Mouse (Mus musculus) heart, postnatal 0 days (tissue): ENCODE measurements at regions not wholly inside any gene's neighbourhood (a gene's known extent, or its start where the extent isn't known, plus 50 kb on each side); places are given as distances from the start of the nearest gene placed in this dataset.
"Not testable (repeated sequence)": the region's sequence is repeated elsewhere in the genome, so short reads cannot be mapped to it uniquely, and the experiment has no call there.

Source experiments
- ATAC-seq: fragments of 200-750 bp; cut with Nextera tagmentation; 2 replicates; pipeline ENCODE4 v1.8.0; 2017; ENCODE audit warnings: low read depth, moderate number of reproducible peaks, moderate library complexity; ENCODE audit not compliant: insufficient read depth
- DNase-seq: peaks from one replicate; pipeline ENCODE4 v3.0.0-alpha.2; 2016; ENCODE audit warnings: low spot score
- H3K27ac ChIP-seq: fragments of 300-500 bp; sonication (generic); 2 replicates; pipeline ENCODE4 v1.5.1; 2014; ENCODE audit warnings: low read depth, mild to moderate bottlenecking
- H3K27me3 ChIP-seq: fragments of 300-500 bp; sonication (generic); 2 replicates; pipeline ENCODE4 v1.6.1; 2014; ENCODE audit warnings: low read length, mixed read lengths; ENCODE audit not compliant: control insufficient read depth, insufficient read depth
- H3K36me3 ChIP-seq: fragments of 300-500 bp; sonication (generic); replicated peaks from 2 replicates; pipeline ENCODE4 v1.6.1; 2014; ENCODE audit warnings: low read length, mixed read lengths; ENCODE audit not compliant: control insufficient read depth, insufficient read depth
- H3K4me1 ChIP-seq: fragments of 300-500 bp; sonication (generic); 2 replicates; pipeline ENCODE4 v1.6.1; 2014; ENCODE audit warnings: antibody characterized with exemption; ENCODE audit not compliant: control insufficient read depth, insufficient read depth
- H3K4me2 ChIP-seq: fragments of 300-500 bp; sonication (generic); 2 replicates; pipeline ENCODE4 v1.6.1; 2014; ENCODE audit warnings: low read depth, mild to moderate bottlenecking, low read length, moderate library complexity
- H3K4me3 ChIP-seq: fragments of 300-500 bp; sonication (generic); 2 replicates; pipeline ENCODE4 v1.5.1; 2014; ENCODE audit warnings: low read depth, low read length
- H3K9ac ChIP-seq: fragments of 300-500 bp; sonication (generic); replicated peaks from 2 replicates; pipeline ENCODE4 v1.6.1; 2014; ENCODE audit warnings: low read depth, low read length, mixed read lengths
- H3K9me3 ChIP-seq: fragments of 300-500 bp; sonication (generic); replicated peaks from 2 replicates; pipeline ENCODE4 v1.6.1; 2016; ENCODE audit warnings: low read length; ENCODE audit not compliant: control insufficient read depth
- CTCF ChIP-seq: IDR thresholded peaks from 2 replicates; pipeline ENCODE4 v1.5.1; 2016; ENCODE audit warnings: antibody characterized with exemption, control low read depth, low read depth
- EP300 ChIP-seq: IDR thresholded peaks from 2 replicates; pipeline ENCODE4 v1.6.1; 2016; ENCODE audit warnings: antibody characterized with exemption, low read depth
- WGBS: fragments of 180-500 bp; shearing (Covaris S2); extraction: QIAGEN DNeasy Blood & Tissue Kit; methylation state at CpG from one replicate; pipeline ENCODE4 v1.1.7; 2014; 5-methylcytosine and 5-hydroxymethylcytosine counted together

DNA sequence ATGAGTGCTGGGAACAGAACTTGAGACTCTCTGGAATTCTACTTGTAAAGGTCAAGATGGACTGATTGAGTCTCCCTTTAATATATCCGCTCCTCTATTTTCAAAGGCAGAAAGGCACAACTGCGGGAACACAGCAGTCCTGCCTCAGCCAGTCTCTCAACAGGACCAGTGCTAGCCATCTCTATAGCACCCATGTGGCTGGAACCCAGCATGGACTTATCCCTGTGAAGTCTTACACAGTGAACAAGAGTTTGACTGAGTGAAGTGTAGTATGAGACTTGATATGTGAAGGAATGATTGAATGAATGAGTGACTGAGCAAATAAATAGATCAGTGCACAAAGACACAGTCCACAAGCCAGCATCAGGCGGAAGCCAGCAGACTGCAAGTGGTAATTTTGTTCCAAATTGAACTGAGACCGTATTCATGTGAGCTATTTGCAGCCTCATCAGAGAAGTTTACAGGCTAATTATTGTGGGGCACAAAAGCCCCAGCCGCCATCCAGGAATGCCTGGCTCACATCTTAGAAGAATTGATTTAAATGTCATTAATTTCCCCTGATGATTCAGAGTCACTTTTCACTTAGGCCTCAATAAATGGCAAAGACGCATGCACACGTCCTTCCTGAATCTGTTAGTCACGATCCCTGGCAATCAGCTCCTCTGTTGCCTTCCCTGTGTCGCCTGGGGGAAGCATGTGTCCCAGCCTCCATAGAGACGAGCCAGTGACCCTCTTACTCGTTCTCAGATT is 223.1 kb downstream of the Ankrd50 start:
- TF ChIP-seq EP300 (no peak), CTCF (no peak)
- Histone ChIP-seq H3K4me1 (0 out of 2 replicates have a peak, but pooled peaks cover 4% of the 10 kb centered on the region), H3K27ac (no peak overlapping the region), H3K36me3 (no peaks in the 10 kb centered on the region), H3K4me3 (no peak overlapping the region), H3K9ac (no peak overlapping the region), H3K9me3 (peaks cover 5% of the 10 kb centered on the region; the same call in 1 of the 2 replicates), H3K27me3 (no peaks in the 10 kb centered on the region), H3K4me2 (no peak overlapping the region)
- 71% methylated on average over 11 of the region's 11 CpGs for WGBS
- DNase-seq: no peak
- no peak for ATAC-seq

DNA sequence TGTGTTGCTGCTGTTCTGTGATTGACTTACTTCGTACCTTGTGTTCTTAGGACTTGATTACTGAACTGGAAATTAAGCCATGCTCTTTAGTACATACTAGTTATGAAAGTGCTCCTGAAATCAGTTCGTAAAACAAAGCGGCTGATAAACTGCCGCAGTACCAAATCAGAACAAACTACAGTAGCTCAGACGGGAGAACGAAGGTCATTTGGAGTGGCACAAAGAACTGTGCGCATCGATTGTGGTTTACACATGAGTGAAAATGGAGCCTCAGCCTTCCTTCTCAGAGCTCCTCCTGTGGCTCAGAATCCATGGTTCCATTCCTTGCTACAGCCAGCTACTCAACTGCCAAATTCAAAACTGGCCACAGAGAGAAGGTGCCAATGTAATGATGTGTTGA is 225.4 kb downstream of the Ankrd50 start:
- H3K36me3 ChIP-seq, H3K9me3 ChIP-seq, H3K27ac ChIP-seq, H3K4me2 ChIP-seq, ATAC-seq, H3K4me3 ChIP-seq, H3K4me1 ChIP-seq, H3K9ac ChIP-seq, DNase-seq, H3K27me3 ChIP-seq: not testable (repeated sequence)
- 94% methylated on average over 8 of the region's 8 CpGs for WGBS

DNA sequence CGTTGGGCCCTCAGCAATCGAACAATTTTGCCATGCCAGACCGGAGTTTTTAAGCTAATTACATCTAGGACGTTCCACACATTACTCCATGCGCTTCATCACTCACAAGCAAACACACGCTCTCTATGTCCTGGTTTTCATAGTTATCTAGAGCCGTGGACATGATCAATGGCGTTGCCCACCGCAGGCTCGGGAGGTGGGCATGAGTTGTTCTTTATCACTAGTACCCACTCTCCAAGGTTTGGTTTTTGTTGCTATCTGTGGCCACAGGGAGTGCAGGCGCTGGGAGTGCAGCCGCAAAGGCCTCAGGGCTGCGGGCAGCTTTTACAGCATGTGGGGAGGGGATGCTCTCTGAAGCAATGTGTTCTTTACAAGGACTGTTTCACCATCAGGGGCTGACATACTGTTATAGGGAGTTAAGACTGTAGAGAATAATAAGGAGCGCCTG is 226.8 kb downstream of the Ankrd50 start:
- H3K27me3 ChIP-seq: no peaks in the 10 kb centered on the region
- TF ChIP-seq CTCF (no peak), EP300 (no peak)
- DNase-seq (no peak), ATAC-seq (no peak)
- 0 out of 2 replicates have a peak, but pooled peaks cover 4% of the 10 kb centered on the region for H3K4me1 ChIP-seq
- no peak overlapping the region for H3K4me3 ChIP-seq
- WGBS: 62% methylated on average over 14 of the region's 14 CpGs
- H3K36me3 ChIP-seq: no peaks in the 10 kb centered on the region
- no peak overlapping the region for H3K27ac ChIP-seq
- no peaks in the 10 kb centered on the region for H3K9me3 ChIP-seq
- H3K4me2 ChIP-seq: no peak overlapping the region
- no peak overlapping the region for H3K9ac ChIP-seq

DNA sequence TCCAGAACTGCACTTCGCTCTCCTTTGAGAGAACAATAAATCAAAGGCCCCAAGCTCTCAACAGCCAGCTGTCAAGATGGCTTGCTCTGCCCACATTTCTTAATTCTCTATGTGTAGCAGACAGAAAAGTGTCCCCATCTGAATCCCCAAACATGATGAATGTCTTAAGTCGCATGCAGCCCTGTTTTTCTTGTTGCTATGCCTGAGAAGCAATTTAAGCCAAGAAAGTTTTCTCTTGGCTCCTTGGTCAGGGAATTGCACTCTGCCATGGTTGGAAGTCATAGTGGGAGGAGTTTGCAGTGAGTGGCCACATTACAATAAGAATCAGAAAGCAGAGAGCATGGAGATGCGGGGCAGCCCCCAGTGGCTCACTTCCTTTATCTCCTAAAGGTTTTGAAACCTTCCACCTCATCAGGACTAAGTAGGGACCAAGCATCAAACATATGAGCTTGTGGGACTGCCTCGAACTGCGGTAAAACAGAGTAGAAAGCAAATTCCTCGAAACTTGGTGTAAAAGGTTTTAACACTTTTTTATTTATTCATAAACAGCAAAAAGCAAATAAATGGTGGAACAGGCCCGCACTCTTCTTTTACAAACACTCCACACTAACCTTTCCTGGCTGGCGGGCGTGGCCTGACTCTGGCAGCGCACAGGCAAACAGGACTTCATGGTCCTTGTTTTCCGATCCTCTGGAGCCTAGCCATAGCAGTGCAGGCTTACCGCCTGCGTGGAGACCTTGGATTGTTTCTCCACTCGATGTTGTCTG is 227.4 kb downstream of the Ankrd50 start:
- Histone ChIP-seq H3K4me2 (no peak overlapping the region), H3K4me1 (0 out of 2 replicates have a peak, but pooled peaks cover 4% of the 10 kb centered on the region), H3K4me3 (no peak overlapping the region), H3K9ac (no peak overlapping the region), H3K9me3 (no peaks in the 10 kb centered on the region), H3K36me3 (no peaks in the 10 kb centered on the region), H3K27ac (no peak overlapping the region), H3K27me3 (no peaks in the 10 kb centered on the region)
- TF ChIP-seq EP300 (no peak), CTCF (no peak)
- DNase-seq (no peak), ATAC-seq (no peak)
- WGBS: 73% methylated on average over 14 of the region's 14 CpGs

DNA sequence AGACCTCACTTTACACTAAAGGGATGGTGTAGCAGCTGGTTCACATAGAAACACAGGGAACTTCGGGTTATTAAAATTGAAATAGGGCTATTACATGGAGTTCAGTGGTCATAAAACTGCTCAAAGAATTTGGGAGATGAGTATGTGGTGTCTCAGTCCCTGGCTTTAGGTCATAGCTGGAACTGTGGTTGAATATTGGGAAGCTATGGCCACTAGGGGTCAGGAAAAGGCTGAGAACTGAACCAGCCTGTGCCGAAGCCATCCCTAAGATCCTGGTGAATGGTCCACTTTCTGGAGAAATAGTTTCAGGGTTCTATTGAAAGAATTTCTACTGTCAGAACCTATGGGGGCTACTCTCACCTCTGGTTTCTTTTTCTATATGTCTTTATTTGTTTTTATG is 229.0 kb downstream of the Ankrd50 start:
- DNase-seq (peak; percentile 25), ATAC-seq (no peak)
- H3K27ac ChIP-seq: no peak overlapping the region

More for the DNA sequence above, 229.0 kb downstream of the Ankrd50 start:
- Histone ChIP-seq H3K9me3 (no peaks in the 10 kb centered on the region), H3K9ac (no peak overlapping the region), H3K36me3 (no peaks in the 10 kb centered on the region), H3K4me3 (no peak overlapping the region), H3K27me3 (no peaks in the 10 kb centered on the region), H3K4me1 (0 out of 2 replicates have a peak, but pooled peaks cover 7% of the 10 kb centered on the region), H3K4me2 (no peak overlapping the region)
- TF ChIP-seq EP300 (no peak), CTCF (peak; percentile 68)
- WGBS: 20% methylated on average over 2 of the region's 2 CpGs
